In genomic region chr1:156752020-156752724, GRCm38 (mm10) we compare ENCODE assay signal across 8 mouse cellular contexts. TPM values are rescaled to one million over a fixed set of nuclear protein-coding genes. Genes with fewer than 3 reads are reported as not detected.
DNase-seq lines count a peak whose midpoint lies in the region; ATAC-seq and TF ChIP-seq lines count a peak whose summit lies in the region.

No protein-coding gene starts in this region.

- peak; percentile 62 for DNase-seq in WW6 (ENCODE audit: low read depth, low spot score)
- peak; percentile 48 to 80 for DNase-seq in cerebellum, postnatal 25 days
- DNase-seq in gastrocnemius, adult 18-20 months (ENCODE audit: low spot score): peak; percentile 79
- peak; percentile 91 for DNase-seq in hindbrain, postnatal 0 days (ENCODE audit: low spot score)
- DNase-seq in left cerebral cortex, postnatal 10 days (ENCODE audit: extremely low spot score in 1 of 2, low spot score in 2 of 2): peak; percentile 42 to 87
- DNase-seq in right cerebral cortex, adult 2 months (ENCODE audit: low spot score in 2 of 2): peak; percentile 68 to 71
- DNase-seq in urinary bladder, postnatal 36 days (ENCODE audit: low spot score in 2 of 2): peak; percentile 41 to 66

- peak overlapping the region; percentile 50 for H3K4me2 ChIP-seq in hindbrain, postnatal 0 days (ENCODE audit: low read depth, low read length)

- peak; percentile 77 for ATAC-seq in hindbrain, postnatal 0 days
- peak; percentile 89 for ATAC-seq in megakaryocyte progenitor cell, adult 5-6 weeks (replicated peaks; ENCODE audit: poor library complexity)

- H3K27ac ChIP-seq in hindbrain, postnatal 0 days: peak overlapping the region; percentile 5; the same call in 1 of the 2 replicates

- peak overlapping the region; percentile 35; the same call in 1 of the 2 replicates for H3K9ac ChIP-seq in hindbrain, postnatal 0 days (replicated peaks; ENCODE audit: low read length)

- H3K4me1 ChIP-seq in hindbrain, postnatal 0 days (ENCODE audit: insufficient read depth, low read length): peaks cover 11% of the 10 kb centered on the region

- no peaks in the 10 kb centered on the region for H3K27me3 ChIP-seq in hindbrain, postnatal 0 days (ENCODE audit: insufficient read depth, low read length)

- peak; percentile 85 for TF ChIP-seq CTCF in hindbrain, postnatal 0 days (IDR thresholded peaks at IDR 0.05; ENCODE audit: low read depth)

- no peaks in the 10 kb centered on the region for H3K36me3 ChIP-seq in hindbrain, postnatal 0 days (ENCODE audit: insufficient read depth, low read length)

- intact Hi-C loops in left cerebral cortex, postnatal 10 days (cut with DNase I): loop anchor here (5.0 kb wide), 2 partner anchors 55 to 135 kb away; no protein-coding TSS in a partner anchor

- peak overlapping the region; percentile 19; the same call in 1 of the 2 replicates for H3K4me3 ChIP-seq in hindbrain, postnatal 0 days (ENCODE audit: low read length)

- 5% methylated on average over 21 of the region's 21 CpGs for WGBS in hindbrain, postnatal 0 days

- H3K9me3 ChIP-seq in hindbrain, postnatal 0 days (ENCODE audit: low read length): no peaks in the 10 kb centered on the region

RNA-seq across cellular contexts. Expression of gene Fam20b, which starts 33.3 kb away (rescaled TPM):
- total RNA-seq in gastrocnemius, adult 18-20 months (2021): 10 to 100 TPM; 30.4 to 37.9 TPM
- 53.7 TPM in 2 replicates for total RNA-seq in hindbrain, postnatal 0 days (2014; rRNA removed)
- polyA plus RNA-seq in hindbrain, postnatal 0 days (2015; fragmentation: Nextera tagmentation; extraction: Ambion mirVana): 27.7 and 29.6 TPM in 2 replicates
- total RNA-seq in left cerebral cortex, postnatal 10 days (2021): 10 to 100 TPM; 63.2 to 65.0 TPM
- total RNA-seq in megakaryocyte progenitor cell, adult 5-6 weeks (2015): 15.0 and 18.5 TPM in 2 replicates
- 46.0 and 49.1 TPM in 2 replicates for total RNA-seq in megakaryocyte progenitor cell, adult 5-6 weeks (2017)

Comparison
In these comparisons a context has a peak if more than half of its experiments do, and no peak if none do; other contexts are left out.
1. Peak in every context shown above with its lines: DNase-seq, ATAC-seq, H3K4me3 ChIP-seq and H3K27ac ChIP-seq.